Mouse (Mus musculus): ENCODE measurements around the gene Ksr1. TPM values are rescaled to one million over a fixed set of nuclear protein-coding genes. Genes with fewer than 3 reads are reported as not detected.

Ksr1 gene
- total RNA-seq, 1 experiment from 2014 or later: 10.0 TPM

DNA sequence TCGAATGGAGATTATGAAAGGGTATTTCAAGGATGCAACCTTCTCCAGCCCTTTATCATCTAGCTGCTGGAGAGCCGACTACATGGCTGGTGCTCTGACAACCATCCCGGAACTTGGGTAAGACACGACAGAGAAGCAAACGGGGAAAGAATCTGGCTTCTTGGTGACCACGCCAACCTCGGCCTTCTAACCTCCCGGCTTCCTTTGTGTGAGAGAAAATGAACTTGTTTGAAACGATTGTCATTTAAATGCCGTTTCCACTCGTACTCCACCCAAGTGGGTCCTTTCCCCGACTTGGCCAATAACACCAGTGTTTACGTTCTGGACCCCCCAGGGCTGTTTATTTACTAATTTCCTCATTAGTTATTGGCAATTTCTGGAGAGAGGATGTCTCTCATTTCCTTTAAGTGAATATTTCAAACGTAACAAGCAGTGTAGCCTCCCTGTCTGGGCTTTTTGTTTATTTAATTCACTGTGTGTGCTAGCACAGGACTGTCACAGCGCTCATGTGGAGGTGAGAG is 52.8 kb downstream of the Ksr1 start:
- DNase-seq: no peak

DNA sequence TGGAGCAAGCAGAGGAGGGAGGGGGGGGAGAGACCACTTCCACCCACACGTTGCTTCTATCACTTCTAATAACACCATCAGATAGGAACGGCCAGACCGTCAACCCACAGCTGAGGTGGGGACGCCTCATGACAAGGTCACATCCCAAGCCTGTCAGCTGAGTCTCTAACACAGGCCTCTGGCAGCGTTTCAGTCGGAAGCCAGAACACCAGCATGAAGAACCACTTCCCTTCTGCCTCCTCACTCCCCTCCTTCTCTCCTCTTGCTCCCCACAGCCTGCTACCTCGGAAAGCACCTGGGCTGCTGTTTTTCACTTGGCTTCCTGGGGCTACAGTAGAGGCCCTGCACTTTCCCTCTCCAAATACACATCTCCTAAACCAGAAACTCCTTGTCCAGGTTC is 53.4 kb downstream of the Ksr1 start:
- no peak for DNase-seq

DNA sequence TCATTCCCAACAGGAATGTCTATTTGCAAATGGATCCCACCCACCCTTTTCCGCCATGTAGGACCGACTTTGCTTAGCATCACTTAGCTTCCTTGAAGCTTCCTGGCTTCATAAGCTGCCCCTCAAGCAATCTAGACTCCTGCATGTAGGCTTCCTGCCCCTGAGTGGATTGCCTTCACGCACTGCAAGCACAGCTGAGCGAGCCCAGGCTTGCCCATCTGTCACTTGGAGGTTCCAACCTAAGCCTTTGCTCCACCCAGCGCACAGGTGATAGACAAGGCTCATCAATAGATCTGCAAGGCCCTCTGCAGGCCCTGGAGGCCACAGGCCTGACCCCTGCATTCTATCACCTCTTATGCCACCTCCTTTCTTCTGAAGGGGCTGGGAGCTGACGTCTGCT is 54.0 kb downstream of the Ksr1 start:
- DNase-seq: no peak

DNA sequence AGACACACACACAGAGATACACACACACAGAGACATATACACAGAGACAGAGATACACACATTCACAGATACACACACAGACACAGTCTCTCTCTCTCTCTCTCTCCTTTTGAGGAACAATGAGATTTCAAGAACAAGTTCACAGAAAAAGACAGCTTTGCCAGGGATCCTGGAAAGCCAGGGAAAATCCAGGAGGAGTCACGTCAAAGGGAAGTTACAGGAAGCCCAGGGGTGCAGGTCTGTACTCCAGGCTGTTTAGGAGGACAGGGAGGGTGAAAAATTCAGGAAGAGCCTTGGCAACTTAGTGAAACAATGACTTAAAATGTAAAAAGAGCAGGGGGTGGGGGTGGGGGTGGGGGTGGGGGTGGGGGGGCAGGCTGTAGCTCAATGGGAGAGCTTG is 56.5 kb downstream of the Ksr1 start:
- no peak for DNase-seq

DNA sequence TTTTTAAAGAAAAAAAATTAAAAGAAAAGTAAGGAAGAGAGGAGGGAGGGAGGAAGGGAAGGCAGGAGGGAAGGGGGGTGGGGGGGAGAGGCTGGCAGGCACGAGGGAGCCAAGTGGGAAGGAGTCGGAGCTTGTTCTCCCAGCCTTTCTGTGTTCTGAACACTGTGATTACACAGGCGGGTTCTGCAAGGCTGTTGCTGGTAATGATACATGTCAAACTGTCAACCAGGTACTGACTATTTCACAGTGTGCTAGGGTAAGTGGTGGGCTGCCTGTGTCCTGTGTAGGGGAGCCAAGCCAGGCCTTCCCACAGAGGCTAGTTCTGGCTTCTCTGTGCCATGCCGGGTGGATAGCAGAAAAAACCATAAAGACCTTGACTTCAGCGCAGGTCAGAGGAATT is 57.2 kb downstream of the Ksr1 start:
- DNase-seq: no peak

DNA sequence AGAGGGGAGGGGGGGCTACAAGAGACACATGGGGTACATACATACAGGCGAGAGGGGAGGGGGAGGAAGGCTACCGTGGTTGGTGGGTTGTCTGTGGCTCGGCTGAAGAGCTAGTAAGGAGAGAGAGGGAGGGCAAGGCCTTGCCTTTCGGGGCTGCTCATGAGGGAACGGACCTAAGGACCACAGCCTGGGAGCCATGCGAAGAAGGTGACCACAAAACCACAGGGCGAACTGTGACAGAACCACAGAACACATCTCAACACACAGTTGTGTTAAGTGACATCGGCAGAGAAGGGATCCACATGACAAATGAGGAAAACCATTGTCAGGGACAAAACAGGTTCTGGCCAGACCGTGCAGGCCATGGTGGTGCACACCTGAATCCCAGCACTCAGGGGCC is 57.9 kb downstream of the Ksr1 start:
- DNase-seq: no peak

DNA sequence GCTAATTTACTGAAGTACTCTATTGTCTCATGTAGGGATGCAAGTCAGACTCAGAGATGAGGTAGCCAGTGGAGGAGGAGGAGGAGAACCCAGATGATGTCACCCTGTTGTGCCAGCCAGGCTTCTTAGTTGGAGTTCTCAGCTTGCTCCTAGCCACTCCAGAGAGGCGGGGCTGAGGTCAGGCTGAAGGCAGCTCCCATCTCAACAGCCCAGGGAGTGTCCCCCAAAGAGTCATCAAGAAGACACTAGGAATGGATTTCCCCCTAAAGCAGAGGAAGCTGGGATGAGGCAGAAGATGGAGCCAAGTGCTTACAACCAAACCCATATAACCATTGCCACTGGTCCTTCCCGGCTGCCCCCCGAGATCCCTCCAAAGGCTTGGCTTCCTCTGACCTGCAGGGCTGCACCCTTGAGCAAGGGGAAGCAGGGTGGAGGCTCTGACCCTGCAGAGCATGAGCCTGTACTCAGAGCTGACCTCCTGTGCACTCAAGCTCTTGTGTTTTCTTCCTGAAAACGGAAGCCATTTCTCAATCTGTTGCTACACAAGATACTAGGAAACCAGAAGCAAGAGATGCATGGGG is 58.4 kb downstream of the Ksr1 start:
- no peak for DNase-seq

DNA sequence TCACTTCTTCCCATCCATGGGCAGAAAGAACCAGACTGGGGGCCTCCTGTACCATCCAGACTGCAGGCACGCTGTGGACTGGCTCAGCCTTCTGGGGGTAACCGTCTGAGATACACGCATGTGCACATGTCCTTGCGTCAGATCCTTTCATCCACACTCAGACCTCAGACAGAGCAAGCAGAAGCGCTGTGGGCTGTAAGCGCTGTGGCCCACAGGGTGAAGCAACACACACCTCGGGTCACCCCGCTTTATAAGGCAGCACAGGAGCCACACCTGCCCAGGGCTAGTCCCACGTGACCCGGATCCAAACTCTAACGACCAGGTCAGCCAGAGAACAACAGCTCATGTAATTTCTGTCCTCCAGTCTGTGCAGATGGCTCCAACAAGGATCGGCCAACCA is 59.4 kb downstream of the Ksr1 start:
- DNase-seq: no peak

DNA sequence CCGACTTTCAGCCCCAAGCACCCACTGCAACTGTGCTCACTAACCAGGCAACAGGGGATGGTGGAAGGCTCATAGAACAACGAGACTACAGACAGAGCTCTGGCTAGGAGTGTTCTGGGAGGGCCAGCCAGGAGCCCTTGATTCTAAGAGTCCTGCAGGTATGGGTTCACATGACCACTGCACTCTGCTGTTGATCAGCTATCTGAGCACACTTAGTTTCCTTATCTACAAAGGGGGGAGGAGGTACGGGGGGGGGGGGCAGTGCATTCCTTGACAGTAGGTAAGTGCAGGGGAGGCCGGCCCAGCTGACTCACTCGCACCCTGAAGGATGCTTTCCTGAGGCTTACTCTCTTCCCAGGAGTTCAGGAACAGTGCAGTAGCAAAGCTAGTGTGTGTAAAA is 61.1 kb downstream of the Ksr1 start:
- DNase-seq: no peak

DNA sequence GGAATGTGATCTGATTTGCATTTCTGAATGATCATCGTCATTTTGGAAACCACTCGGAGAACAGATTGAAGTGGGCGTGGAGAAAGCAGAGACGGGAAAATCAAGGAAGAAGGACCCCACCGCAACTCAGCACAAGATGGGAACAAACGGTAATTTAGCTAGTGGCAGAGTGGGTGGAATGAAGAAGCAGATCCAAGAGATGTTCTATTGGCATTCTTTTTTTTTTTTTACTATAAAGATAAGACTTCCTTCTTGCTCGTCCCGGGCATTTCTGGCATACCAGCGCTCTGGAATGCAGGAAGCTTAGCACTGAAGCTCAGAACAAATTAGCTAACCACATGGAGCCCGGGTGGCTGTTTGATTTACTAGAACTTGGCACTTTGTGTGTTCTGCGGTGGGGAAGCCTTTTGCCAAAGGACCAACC is 63.2 kb downstream of the Ksr1 start:
- peak; percentile 41 for DNase-seq

DNA sequence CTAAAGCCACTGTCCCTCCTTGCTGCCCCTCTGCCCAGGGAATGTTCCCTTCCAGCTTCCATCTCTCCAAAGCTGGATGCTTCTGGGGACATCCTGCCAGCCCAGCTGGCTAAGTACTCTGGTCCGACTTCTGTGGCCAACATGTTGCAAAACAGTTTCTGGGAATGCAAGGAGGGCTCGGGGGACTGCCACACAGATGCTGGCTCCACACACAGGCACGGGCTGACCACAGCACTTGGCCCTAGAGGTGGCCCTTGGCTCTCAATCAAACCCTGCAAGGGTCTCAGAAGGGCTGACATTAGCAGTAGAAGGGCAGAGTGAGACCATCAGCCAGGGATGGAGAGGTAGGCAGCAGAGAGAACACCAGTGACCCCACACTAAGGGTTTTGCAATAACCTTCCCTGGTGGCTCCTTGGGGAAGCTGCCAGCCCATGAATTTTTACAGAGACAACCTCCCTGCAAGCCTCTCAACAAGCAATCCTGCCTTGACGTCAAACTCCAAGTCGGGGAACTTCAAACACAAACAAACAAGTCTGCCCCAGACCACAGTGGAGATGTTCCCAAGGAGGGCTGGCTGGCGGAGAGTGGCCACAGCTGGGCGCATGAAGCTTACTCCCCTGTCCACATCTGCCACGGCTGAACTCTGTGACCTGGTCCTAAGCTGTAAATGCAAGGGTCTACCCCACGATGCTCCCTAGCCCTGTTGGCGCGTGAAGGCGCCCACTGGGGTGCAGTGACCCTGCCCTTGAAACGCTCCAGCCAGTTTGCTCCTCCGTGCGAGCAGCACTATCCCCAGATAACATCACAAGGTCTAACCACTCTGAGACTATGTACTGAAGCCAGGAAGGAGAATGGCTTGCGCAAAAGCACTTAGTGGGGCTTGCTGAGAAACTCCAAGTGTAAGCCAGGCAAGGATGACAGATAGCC is 65.0 kb downstream of the Ksr1 start:
- DNase-seq: peak; percentile 68

DNA sequence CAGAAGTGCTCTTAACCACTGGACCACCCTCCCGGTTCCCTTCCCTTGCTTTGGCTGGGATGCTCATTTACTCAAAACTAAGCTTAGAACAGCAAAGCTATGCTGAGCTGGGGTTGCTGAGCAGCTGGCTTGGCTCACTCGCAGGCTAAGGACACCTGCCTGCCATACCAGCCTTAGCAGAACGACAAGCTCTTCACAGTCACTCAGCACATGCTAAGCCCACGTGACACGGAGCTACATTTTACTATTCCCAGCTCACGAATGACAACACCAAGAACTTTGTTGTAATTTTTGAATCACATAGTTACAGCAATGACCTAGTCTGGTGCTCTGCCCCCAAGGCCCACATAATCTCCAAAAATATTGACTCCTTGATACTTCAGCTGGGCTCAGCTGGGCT is 66.1 kb downstream of the Ksr1 start:
- DNase-seq: no peak

DNA sequence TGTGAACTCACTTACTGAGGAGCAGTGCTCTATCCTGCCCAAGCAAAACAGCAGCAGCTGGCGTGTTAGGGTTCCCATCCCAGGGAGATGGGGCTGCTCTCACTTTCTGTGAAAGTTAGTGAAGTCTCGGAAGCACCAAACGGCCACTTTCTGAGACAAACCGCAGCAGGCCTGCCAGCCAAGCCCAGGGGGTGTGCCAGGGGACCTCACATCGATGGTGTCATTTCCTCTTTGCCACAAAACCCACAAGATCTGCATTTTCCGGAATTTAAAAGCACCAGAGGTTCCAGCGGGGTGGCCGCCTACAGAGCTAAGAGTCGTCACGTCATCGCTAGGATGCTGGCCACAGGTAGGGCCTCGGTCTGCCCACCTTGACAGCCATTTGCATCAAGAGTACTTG is 69.7 kb downstream of the Ksr1 start:
- no peak for DNase-seq

DNA sequence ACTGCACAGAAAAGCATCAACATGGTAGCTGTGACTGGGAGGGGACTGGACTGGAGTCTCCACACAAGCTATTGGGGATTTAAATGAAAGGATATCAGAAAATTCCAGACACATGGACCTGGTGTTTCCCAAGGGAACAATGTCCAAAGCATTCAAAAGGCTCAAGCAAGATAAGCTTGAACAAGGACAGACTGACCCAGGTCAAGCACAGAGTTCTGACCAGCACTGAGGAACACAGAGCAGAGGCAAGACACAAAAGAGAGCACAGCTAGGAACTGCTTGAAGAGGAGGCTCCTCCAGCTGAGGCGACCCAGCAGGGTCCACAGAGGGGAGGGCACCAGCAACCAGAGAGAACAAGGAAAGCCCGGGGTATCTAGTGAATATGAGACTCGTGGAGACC is 71.2 kb downstream of the Ksr1 start:
- no peak for DNase-seq

DNA sequence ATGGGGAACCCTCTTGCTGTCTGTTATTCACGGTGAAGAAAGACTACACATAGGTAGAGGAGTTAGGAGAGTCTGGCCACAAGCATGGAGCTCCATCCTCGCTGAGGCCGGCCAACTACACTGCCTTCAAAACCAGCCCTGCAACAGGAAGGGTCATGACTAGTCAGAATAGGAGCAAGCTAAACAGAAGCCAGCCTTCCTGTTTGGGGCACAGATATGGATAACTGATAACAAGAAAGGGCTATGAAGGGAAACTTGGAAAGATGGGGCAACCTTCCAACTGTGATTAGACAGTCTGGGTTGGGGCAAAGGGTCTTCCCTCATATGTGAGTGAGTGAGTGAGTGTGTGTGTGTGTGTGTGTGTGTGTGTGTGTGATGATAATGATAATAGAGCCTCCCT is 71.6 kb downstream of the Ksr1 start:
- DNase-seq: no peak

DNA sequence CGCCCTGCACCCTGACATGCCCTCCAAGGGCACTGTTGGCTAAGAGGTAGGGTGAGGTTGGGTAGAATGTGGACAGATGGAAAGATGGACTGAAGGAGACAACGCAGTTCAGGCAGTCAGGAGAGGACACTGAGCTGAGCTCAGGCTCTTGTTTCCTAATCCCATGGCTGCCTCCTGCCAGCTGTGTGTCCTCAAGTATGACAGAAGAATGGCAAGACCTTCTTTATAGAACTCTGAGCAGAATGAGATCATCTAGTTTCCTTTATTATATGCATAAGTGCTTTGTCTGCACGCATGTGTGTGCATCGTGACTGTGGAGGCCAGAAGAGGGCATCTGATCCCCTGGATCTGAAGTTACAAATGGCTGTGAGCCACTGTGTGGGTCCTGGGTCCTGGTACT is 72.6 kb downstream of the Ksr1 start:
- DNase-seq: no peak

DNA sequence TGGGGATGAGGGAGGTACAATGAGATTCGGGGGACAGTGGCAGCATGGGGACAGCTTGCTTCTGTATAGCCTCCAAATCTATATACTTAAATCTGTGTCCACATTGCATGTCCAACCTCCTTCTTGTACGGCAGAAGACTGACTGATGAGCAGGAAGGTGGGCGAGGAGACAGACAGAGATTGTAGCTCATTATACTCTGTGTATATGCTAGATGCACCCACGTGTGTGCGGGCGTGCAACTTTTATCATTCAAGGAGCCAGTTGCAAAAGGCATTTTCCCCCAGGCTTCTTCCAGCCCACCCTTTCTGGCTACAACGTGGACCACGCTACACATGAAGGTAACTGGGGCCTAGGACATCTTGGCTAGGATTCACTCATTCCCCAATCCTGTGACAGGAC is 74.1 kb downstream of the Ksr1 start:
- no peak for DNase-seq

DNA sequence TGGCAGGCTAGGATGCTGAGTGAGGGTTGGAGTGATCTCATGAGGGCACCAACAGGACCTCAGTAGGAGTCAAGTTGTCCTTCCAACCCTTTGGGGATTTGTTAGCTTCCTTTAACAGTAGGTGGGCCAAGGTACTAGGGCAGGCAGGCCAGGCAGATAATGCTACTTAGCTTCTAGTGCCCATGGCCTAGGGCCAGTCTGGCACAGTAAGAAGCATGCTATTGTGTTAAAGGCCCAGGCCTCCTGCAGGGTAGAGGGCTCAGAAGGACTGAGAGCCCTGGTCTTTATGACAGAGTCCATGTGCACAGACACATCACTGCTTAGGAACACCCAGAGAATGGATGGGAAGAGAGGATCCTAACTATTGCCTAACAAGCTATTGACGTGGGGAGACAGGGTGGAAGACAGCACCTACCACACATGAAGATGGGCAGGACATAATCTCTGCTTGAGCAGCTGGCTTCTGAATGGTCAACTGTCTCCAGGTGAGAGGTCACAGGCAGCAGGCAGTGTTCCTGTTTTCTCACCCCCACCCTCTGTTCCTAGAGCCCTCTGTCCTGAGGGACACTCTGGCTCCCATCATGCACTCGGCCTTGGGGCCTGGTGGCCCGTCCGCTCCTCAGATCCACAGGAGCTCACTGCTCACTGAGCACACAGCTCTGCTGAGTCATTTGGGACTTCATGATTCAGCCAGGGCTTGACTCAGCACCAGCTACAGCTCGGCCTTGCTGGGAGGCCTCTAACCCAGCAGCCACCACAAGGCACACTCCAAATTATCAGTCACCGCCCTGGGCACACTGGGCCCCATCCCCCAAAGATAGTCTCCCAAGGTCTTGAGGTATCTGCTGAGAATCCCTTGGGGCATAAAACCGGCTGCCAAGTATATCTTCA is 74.9 kb downstream of the Ksr1 start:
- DNase-seq: peak; percentile 84

DNA sequence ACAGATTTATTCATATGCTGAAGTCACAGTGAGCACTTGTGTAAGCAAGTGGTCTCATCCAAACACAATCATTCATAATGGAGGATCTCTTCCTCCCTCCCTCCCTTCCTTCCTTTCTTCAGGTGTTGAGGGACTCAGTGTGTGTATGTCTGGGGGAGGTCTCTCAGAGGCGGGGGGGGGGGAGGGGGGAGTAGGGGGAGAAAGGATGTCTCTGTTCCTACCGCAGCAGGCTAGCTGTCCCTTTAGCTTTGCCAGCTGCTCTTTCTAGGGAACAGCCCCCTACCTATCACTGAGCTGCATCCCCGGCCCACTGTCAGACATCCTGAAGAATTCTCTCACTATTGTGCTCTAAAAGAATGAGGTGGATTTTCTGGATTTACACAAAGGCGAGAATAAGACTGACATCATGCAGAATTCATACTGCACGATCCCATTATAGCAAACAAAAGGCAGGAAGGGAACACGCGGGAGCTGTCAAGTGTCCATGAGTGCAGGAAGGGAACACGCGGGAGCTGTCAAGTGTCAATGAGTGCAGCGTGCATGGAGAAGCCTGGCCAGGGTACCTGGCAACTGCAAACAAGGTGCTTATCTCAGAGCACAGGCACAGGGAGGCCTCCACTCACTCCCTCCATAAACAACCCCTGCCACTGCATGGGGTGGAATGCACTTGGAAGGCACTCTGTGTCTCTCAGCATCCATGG is 76.6 kb downstream of the Ksr1 start:
- DNase-seq: no peak

DNA sequence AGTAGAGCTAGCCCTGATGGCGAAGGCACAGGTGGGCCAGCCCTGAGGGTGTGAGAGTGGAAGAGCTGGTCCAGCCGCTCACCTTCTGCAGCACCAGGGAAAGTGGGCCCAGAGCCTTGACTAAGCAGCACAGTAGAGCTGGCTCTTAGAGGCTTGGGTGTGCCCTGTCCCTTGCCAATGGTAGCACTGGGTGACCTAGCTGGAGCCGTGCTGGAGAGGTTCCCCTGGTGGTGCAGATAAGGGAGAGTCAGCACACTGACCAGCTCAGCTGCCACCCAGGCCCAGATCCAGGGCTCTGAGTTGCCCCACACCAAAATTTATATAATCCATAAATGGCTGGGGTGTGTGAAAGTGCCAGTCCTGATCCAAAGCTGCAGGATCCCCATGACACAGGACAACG is 79.0 kb downstream of the Ksr1 start:
- DNase-seq: no peak

DNA sequence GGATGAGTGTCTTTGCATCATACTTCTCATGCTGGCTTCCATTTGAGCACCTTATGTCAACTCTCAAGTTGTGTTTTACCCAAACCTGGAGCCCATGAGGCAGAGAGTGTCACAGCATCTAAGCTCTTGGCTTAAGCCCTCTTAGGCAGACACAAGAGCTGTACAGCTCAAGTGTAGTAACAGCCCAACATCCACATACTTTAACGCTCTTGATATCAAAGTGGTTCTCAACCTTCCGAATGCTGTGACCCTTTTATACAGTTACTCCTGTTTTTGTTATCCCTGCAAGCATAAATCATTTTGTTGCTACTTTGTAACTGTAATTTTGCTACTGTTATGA is 80.0 kb downstream of the Ksr1 start:
- no peak for DNase-seq

DNA sequence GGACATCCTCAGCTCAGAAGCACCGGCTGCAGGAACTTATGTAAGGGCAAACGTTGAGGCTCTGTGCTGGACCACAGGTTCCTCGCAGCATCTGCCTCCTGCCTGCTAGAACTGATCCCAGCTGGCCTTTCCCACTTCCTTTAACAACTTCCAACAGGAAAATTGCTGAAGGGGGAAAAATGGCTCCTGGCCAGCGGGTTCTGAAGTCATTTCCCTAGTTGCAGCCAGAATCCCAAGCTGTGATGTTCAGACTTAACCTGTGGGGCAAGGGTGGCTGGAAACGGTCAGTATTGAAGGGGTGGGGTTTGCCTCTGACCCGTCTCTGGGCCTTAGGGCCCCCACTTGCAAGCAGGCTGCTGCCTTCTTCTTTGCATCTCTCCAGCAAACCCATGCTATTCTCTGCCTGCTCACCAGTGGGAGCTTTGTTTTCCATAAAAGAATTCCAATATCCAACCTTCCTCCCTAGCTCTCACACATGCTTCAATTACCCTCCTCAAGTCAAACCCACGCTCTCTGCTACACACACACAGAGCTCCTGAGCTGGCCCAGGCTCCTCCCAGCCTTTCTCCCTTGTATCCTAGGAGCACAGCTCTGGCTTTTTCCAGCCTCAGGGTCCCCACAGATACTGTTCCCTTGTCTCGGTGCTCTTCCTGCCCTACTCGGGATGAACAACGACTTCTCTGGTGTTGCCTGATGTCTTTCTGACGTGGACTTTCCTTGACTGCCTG is 80.6 kb downstream of the Ksr1 start:
- peak; percentile 59 for DNase-seq

Measured in adrenal gland, postnatal 14 days (tissue).